Mouse (Mus musculus): ENCODE results near the gene Tmem132c.

Tmem132c gene

GRCm38 (mm10) chr5:127483955-127484659 lies 242.5 kb downstream of the Tmem132c start:
- in situ Hi-C loops (cut with MboI, MseI) = no loop called here

- in situ Hi-C loops (cut with MboI, MseI) = no loop called here
Observed at GRCm38 (mm10) chr5:127484813-127485486, 243.3 kb downstream of the Tmem132c start.

DNA sequence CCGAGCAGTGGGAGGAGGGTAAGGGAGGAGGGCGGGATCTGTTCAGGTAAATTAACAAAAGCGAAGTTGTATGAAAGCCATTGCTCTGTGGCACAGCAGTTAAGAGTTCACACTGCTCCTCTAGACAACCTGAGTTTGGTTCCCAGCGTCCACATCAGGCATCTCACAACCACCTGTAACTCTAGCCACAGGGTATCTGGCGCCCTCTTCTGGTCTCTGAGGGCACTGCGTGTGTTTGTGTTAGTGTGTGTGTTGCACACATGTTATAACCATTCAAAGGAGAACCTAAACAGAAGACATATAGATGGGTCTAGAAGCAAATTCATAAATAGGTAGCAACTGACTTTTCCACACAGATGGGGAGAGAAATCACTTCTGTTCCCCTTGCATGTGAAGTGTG lies 245.6 kb downstream of the Tmem132c start:
- in situ Hi-C loops (cut with MboI, MseI) = no loop called here

DNA sequence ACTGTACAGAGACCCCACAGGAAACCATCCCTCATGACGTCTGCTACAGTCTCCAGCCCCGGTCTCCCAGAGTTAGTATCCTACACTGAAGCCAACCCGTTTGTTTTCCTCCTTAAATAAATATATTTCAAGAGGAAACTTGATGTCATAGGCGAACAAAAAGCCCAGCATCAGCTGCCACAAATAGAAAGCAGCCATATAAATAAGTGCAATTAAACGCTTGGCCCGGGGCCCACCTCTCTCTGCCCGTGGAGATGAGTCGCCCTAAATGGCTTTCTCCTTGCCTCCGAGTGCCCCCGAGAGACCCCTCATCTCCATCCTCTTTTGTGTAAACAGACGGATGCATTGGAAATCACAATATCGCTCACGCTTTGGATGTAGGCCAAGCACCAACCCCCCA lies 247.1 kb downstream of the Tmem132c start:
- in situ Hi-C loops (cut with MboI, MseI) = no loop called here

DNA sequence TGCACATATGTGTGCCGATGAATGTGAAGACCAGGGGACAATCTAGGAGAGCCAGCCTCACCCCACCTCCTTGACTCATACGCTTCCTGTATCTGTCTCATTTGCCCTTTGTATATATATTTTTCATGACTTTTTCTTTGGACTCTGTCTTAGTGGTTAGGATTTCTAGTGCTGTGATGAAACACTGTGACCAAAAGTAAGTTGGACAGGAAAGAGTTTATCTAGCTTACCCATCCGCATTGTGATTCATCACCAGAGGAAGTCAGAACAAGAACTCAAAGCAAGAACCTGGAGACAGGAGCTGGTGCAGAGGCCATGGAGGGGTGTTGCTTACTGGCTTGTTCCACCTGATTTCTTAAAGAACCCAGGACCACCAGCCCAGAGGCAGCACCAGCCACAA lies 250.1 kb downstream of the Tmem132c start:
- in situ Hi-C loops (cut with MboI, MseI) = loop anchor here in 1 of 2 experiments (10.0 kb wide), 1 partner anchor 547 kb away; no protein-coding TSS in a partner anchor

DNA sequence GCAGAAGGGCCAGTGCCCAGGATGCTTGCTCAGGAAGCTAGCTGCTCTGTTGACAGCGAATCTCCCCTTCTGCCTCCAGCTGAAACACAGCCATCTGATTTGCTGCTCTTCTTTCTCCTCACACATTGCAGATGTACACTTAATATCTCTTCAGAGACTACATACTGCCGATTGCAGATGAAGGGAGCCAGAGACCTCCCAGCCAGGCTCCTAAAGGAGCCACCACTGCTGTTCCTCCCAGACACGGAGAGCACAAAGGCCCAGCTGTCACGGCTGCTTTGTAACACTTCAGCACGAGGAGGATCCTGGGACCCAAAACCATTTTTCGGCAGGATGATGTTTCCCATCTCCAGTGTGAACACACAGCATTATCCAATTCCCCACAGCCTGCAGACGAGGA lies 255.3 kb downstream of the Tmem132c start:
- in situ Hi-C loops (cut with MboI, MseI) = loop anchor here in 1 of 2 experiments (5.0 to 10.0 kb wide), 2 partner anchors 50 to 552 kb away; no protein-coding TSS in a partner anchor

- in situ Hi-C loops (cut with MboI, MseI) = loop anchor here in 1 of 2 experiments (5.0 to 10.0 kb wide), 2 partner anchors 48 to 554 kb away; no protein-coding TSS in a partner anchor
Observed at GRCm38 (mm10) chr5:127499151-127499827, 257.7 kb downstream of the Tmem132c start.

DNA sequence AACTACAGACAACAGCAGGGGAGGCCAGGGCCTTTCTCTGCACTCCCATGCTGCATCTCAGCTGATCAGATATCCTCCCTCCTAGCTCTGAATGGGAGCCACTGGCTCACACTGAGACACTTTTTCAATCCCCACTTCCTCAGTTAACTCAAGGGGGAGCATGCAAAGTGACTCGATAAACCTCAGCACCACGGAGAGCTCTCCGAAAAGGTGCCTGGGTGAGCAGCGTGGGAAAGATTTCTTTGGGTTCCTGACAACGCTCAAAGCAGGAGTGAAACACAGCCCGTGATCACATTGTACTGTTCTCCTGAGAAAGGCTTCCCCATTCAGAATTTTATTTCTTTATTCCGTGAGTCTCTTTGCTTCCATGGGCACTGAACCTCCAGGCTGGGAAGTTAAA lies 261.2 kb downstream of the Tmem132c start:
- in situ Hi-C loops (cut with MboI, MseI) = no loop called here

- in situ Hi-C loops (cut with MboI, MseI) = no loop called here
Observed at GRCm38 (mm10) chr5:127505697-127506096, 264.1 kb downstream of the Tmem132c start.

GRCm38 (mm10) chr5:127511653-127512052 lies 270.0 kb downstream of the Tmem132c start:
- in situ Hi-C loops (cut with MboI, MseI) = no loop called here

- in situ Hi-C loops (cut with MboI, MseI) = no loop called here
Observed at GRCm38 (mm10) chr5:127515960-127516359, 274.4 kb downstream of the Tmem132c start.

DNA sequence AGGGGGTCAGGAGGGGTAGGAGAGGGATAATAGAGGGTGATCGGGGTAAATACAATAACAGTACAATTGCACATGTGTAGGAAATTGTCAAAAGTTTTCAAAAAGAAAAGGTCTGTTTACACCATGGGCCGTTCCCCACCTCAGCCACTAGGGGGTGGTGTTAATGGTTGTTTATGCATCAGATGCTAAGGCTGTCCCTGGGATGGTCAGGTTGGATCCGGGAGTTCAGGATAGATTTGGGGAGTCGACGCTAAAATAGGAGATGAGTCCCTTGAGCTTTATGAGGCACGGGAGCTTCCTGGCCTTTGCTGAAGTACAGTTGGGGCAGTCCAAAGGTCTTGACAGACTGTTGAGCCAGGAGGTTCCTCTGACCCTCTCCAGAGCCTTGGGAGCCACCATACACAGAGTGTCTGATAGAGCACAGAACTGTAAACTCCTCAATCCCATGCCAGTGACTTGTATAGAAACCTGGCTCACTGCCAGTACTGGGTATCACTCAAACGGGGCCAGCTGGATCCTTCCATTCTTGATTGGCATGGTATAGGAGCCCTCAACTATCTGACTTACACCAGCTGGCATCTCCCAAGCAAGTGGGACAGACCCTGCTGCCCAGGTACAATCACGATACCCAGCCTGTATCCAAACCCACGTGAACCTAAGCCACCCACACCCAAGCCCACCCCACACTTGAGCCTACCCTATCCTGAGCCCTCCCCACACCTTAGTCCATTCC lies 281.3 kb downstream of the Tmem132c start:
- in situ Hi-C loops (cut with MboI, MseI) = no loop called here

DNA sequence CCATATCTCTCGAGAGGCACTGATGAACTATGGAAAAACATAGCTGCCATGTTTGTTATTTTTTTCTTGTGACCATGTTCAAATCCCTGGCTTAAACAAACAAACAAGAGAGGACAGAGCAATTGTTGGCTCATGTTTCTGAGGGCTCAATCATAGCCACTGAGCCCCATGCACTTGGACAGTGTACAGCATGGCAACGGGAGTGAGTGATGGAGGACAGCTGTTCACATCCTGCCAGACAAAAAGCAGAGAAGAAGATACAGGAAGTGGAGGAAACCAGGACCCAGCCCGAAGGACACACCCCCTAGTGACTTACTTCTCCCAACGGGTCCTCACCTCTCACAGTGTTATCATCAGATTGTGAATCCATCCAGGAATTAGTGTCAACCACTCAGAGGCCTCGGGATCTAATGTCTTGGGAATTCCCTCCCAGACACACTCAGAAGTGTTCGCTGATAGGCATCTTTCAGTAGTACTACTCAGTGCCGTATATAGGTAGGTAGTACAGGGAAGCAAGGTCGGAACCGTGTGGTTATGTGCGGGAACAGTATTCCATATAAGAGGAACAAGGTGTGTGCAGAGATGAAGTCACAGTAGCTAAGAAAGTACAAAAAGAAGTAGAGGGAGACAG lies 285.9 kb downstream of the Tmem132c start:
- in situ Hi-C loops (cut with MboI, MseI) = no loop called here

GRCm38 (mm10) chr5:127537508-127537907 lies 295.9 kb downstream of the Tmem132c start:
- in situ Hi-C loops (cut with MboI, MseI) = no loop called here

GRCm38 (mm10) chr5:127546585-127546991 lies 305.0 kb downstream of the Tmem132c start:
- in situ Hi-C loops (cut with MboI, MseI) = loop anchor here in 1 of 2 experiments (5.0 kb wide), 1 partner anchor 49 kb away; no protein-coding TSS in a partner anchor

DNA sequence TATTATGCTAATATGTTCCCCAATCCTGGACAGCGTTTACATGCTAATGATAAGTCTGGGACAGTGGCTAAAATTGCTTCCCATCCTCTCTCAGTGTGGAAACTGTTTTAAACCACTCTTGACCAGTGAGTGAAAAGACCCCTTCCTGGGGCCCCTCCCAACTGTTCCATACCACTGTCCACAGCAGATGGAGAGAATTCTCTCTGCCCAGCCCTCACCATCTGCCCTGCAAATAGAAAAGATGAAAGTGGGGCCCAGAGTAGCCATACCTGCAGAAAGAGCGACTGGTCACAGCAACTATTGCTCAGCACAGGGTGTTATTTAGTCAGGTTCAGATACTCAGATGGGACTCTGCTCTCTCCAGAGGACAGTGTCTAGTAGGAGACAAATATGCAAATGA lies 306.5 kb downstream of the Tmem132c start:
- in situ Hi-C loops (cut with MboI, MseI) = loop anchor here in 1 of 2 experiments (5.0 kb wide), 1 partner anchor 51 kb away; no protein-coding TSS in a partner anchor

DNA sequence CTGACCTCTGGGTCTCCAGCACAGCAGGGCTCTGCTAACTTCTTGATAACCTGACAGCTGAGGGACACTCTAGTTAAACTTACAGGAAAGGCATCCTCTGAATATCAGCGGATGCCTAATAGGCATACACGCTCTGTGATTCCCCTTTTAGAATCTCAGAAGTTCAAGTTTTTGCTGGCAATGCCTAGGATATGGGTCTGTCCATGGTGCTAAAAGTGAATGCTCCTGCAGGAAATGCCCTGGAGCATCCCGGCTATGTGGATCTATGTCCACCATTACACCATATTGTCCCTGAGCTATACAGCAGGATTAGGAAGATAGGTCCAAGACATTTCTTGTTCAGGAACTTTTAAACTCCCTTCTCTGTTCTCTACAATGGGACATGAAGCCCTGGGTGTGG lies 319.5 kb downstream of the Tmem132c start:
- in situ Hi-C loops (cut with MboI, MseI) = loop anchor here in 1 of 2 experiments (25.0 kb wide), 1 partner anchor 876 kb away; the partner anchor contains the start of gene Tmem132d

- in situ Hi-C loops (cut with MboI, MseI) = loop anchor here in 1 of 2 experiments (25.0 kb wide), 1 partner anchor 870 kb away; the partner anchor contains the start of gene Tmem132d
Observed at GRCm38 (mm10) chr5:127567165-127567741, 325.6 kb downstream of the Tmem132c start.

DNA sequence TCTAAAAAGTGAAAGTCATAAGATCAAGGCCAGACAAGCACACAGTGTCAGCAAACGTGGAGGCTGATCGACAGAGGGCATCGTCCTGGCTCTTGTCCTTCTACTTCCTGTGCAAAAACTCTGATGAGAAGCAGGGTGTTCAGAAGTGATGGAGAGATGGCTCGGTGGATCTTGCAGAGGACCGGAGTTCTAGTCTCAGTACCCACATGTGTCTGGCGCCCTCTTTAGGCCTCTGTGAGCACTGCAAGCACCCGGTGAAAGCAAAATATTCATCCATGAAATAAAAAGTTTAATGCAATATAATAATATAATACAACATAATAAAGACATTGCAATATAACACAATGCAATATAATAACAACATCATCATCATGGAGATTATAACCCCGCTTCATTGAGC lies 335.8 kb downstream of the Tmem132c start:
- in situ Hi-C loops (cut with MboI, MseI) = no loop called here

DNA sequence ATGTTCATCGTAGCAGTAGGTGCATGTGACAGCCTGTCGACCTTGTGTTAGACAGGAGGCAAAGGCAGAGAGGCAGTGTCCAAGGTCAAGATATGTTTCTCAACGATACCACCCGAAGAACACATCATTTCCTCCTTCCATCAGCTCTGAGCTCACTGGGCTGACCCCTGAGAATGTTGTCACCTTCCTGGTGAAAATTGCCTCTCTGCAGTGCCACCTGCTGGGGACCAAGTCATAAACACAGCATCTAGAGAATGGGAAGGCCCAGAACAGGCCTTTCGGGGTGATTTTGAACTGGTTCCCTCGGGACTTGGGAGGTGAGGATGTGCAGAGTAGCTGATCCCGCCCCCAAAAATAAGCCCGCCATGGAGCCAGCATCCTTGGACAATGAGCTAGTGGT lies 342.1 kb downstream of the Tmem132c start:
- in situ Hi-C loops (cut with MboI, MseI) = no loop called here

Measured in T-helper 17 cell (primary cell).